Mouse (Mus musculus) stomach, embryonic 14.5 days (tissue): ENCODE measurements around the gene Fam110c. TPM values are rescaled to one million over a fixed set of nuclear protein-coding genes. Genes with fewer than 3 reads are reported as not detected.
"Not testable (repeated sequence)": the region's sequence is repeated elsewhere in the genome, so short reads cannot be mapped to it uniquely, and the experiment has no call there.

Source experiments
- ATAC-seq: fragments of 200-750 bp; cut with Nextera tagmentation; 2 replicates; pipeline ENCODE4 v1.8.0; 2017; ENCODE audit warnings: low read depth, moderate TSS enrichment; ENCODE audit not compliant: insufficient number of reproducible peaks, insufficient read depth, low FRiP score
- H3K27ac ChIP-seq: fragments of 300-500 bp; sonication (generic); 2 replicates; pipeline ENCODE4 v1.5.1; 2014; ENCODE audit warnings: mild to moderate bottlenecking, low read length, moderate library complexity, mixed read lengths
- H3K27me3 ChIP-seq: fragments of 300-500 bp; sonication (generic); 2 replicates; pipeline ENCODE4 v1.6.1; 2014; ENCODE audit warnings: low read length, control low read depth, mixed read lengths; ENCODE audit not compliant: control insufficient read depth, insufficient read depth
- H3K36me3 ChIP-seq: fragments of 300-500 bp; sonication (generic); 2 replicates; pipeline ENCODE4 v1.6.1; 2014; ENCODE audit warnings: mild to moderate bottlenecking, control low read depth, low read length, moderate library complexity, mixed read lengths; ENCODE audit not compliant: control insufficient read depth, insufficient read depth
- H3K4me1 ChIP-seq: fragments of 300-500 bp; sonication (generic); 2 replicates; pipeline ENCODE4 v1.6.1; 2014; ENCODE audit warnings: low read length, control low read depth, mixed read lengths; ENCODE audit not compliant: control insufficient read depth, insufficient read depth
- H3K4me2 ChIP-seq: fragments of 300-500 bp; sonication (generic); replicated peaks from 2 replicates; pipeline ENCODE4 v1.6.1; 2014; ENCODE audit warnings: low read depth, low read length, control low read depth
- H3K4me3 ChIP-seq: fragments of 300-500 bp; sonication (generic); 2 replicates; pipeline ENCODE4 v1.5.1; 2014; ENCODE audit warnings: low read depth, low read length, control low read depth
- H3K9ac ChIP-seq: fragments of 300-500 bp; sonication (generic); replicated peaks from 2 replicates; pipeline ENCODE4 v1.6.1; 2014; ENCODE audit warnings: low read depth, mild to moderate bottlenecking, control low read depth, low read length, moderate library complexity, mixed read lengths
- H3K9me3 ChIP-seq: fragments of 300-500 bp; sonication (generic); 2 replicates; pipeline ENCODE4 v1.6.1; 2016; ENCODE audit warnings: low read depth, low read length, control low read depth; ENCODE audit not compliant: control insufficient read depth
- WGBS: fragments of 180-500 bp; shearing (Covaris S2); extraction: QIAGEN DNeasy Blood & Tissue Kit; methylation state at CpG from one replicate; pipeline ENCODE4 v1.1.7; 2014; 5-methylcytosine and 5-hydroxymethylcytosine counted together
- polyA plus RNA-seq: library from polyadenylated mRNA; unstranded; fragments of >200 nt; fragmentation: Nextera tagmentation; extraction: Ambion mirVana; gene quantifications from 2 replicates; pipeline ENCODE4 v1.2.1, GENCODE M21; 2014

The Fam110c gene
- 6.6 and 7.4 TPM in 2 replicates for polyA plus RNA-seq

GRCm38 (mm10) chr12:31073412-31074354 is at the start of gene Fam110c:
Fam110c (plus strand) TSS chr12:31073861.
- Histone ChIP-seq H3K4me3 (peak within 1 kb of the TSS; percentile 49), H3K4me1 (no peaks in the 10 kb centered on the region), H3K4me2 (peak within 1 kb of the TSS; percentile 92), H3K27ac (no peak within 1 kb of the TSS), H3K9me3 (no peaks in the 10 kb centered on the region), H3K9ac (peak within 1 kb of the TSS; percentile 33), H3K27me3 (peaks cover 18% of the 10 kb centered on the region), H3K36me3 (no peaks in the 10 kb centered on the region)
- WGBS: under 1% methylated on average over 50 of the region's 50 CpGs
- ATAC-seq: peak; percentile 91

GRCm38 (mm10) chr12:31026423-31026822 is 47.2 kb upstream of the Fam110c start:
- Histone ChIP-seq H3K9ac (no peak overlapping the region), H3K27me3 (no peaks in the 10 kb centered on the region), H3K36me3 (no peaks in the 10 kb centered on the region), H3K4me2 (no peak overlapping the region), H3K4me3 (no peak overlapping the region), H3K9me3 (no peaks in the 10 kb centered on the region), H3K27ac (no peak overlapping the region), H3K4me1 (no peaks in the 10 kb centered on the region)
- no peak for ATAC-seq
- 20% methylated on average over 7 of the region's 7 CpGs for WGBS

GRCm38 (mm10) chr12:31052066-31052465 is 21.6 kb upstream of the Fam110c start:
- H3K4me1 ChIP-seq: no peaks in the 10 kb centered on the region
- H3K4me3 ChIP-seq: no peak overlapping the region
- no peak overlapping the region for H3K9ac ChIP-seq
- WGBS: 85% methylated on average over 4 of the region's 4 CpGs
- ATAC-seq: no peak
- H3K36me3 ChIP-seq: no peaks in the 10 kb centered on the region
- H3K9me3 ChIP-seq: no peaks in the 10 kb centered on the region
- H3K4me2 ChIP-seq: no peak overlapping the region
- H3K27me3 ChIP-seq: no peaks in the 10 kb centered on the region
- H3K27ac ChIP-seq: no peak overlapping the region

DNA sequence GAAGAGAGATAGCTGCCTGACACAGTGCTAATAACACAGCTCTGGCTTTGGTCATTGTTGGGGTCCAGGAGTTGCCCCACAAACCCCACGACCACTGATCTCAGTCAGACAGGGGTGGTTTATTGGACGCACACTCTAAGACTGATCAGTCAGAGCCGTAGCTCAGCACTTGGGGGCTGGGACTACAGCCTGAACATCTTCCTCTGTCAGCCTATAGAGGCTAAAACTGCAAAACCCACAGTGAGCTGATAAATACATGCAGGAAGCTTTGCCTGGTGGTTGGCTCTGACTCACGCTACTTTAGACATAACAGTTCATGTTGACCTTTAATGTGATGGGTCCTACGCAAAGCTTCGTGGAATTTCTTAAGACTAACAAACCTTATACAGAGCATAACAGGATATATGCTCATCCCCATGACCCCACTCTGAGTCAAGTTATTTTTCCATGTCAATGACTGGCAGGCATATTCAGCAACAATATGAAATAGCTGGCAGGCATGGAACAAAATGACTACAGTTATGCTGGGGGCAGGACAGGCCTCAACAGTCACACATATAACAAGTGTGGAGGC is 17.3 kb upstream of the Fam110c start:
- H3K27me3 ChIP-seq: no peaks in the 10 kb centered on the region
- H3K36me3 ChIP-seq: no peaks in the 10 kb centered on the region
- H3K9me3 ChIP-seq: no peaks in the 10 kb centered on the region
- no peak overlapping the region for H3K4me3 ChIP-seq
- no peak overlapping the region for H3K9ac ChIP-seq
- WGBS: 52% methylated on average over 6 of the region's 6 CpGs
- 0 out of 2 replicates have a peak, but pooled peaks cover 3% of the 10 kb centered on the region for H3K4me1 ChIP-seq
- H3K4me2 ChIP-seq: no peak overlapping the region
- no peak for ATAC-seq
- H3K27ac ChIP-seq: no peak overlapping the region

GRCm38 (mm10) chr12:31059393-31059853 is 14.2 kb upstream of the Fam110c start:
- Histone ChIP-seq H3K9me3 (no peaks in the 10 kb centered on the region), H3K4me2 (no peak overlapping the region), H3K9ac (no peak overlapping the region), H3K4me3 (no peak overlapping the region), H3K27me3 (no peaks in the 10 kb centered on the region), H3K4me1 (0 out of 2 replicates have a peak, but pooled peaks cover 3% of the 10 kb centered on the region), H3K27ac (no peak overlapping the region), H3K36me3 (no peaks in the 10 kb centered on the region)
- 0 out of 2 replicates have a peak, but pooled peaks have one; percentile 72 for ATAC-seq
- WGBS: 35% methylated on average over 8 of the region's 8 CpGs

DNA sequence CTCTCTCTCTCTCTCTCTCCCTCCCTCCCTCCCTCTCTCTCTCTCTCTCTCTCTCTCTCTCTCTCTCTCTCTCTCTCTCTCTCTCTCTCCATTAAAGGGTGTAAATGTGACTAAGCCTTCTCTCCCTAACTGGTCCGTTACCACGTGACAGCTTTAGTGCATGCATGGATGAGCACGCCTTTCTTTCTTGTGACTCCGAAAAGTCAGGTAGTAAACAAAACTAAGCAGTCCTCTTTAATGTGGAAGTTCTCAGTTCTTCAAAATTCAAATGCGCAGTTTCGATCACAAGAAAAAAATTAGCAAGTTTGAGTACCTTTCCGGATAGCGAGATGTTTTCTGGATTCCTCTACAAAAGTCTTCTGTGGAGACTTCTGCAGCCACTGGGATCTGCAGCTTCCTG is 13.4 kb upstream of the Fam110c start:
- no peaks in the 10 kb centered on the region for H3K36me3 ChIP-seq
- H3K9ac ChIP-seq: no peak overlapping the region
- 0 out of 2 replicates have a peak, but pooled peaks cover 3% of the 10 kb centered on the region for H3K4me1 ChIP-seq
- H3K9me3 ChIP-seq: no peaks in the 10 kb centered on the region
- H3K4me2 ChIP-seq: no peak overlapping the region
- no peak for ATAC-seq
- WGBS: 61% methylated on average over 8 of the region's 8 CpGs
- no peaks in the 10 kb centered on the region for H3K27me3 ChIP-seq
- H3K4me3 ChIP-seq: no peak overlapping the region
- H3K27ac ChIP-seq: no peak overlapping the region

DNA sequence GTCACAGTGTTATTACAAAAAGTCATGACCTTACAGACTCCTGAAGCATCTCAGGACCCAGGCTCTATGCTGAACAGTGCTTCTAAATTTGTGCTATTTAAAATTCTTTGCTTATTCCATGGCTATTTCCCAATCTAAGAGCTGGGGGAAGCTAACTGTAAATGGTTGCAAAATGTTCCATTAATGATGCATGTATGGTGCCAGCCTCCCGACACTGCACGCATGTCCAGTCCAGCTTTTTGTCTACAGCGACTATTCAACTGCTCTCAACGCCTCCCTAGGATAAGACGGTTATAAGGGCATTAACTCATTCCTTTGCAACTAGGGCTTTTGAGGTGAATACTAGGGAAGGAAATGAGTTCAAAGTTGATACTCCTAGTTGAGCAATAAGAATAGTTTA is 2.4 kb upstream of the Fam110c start:
- H3K36me3 ChIP-seq: no peaks in the 10 kb centered on the region

DNA sequence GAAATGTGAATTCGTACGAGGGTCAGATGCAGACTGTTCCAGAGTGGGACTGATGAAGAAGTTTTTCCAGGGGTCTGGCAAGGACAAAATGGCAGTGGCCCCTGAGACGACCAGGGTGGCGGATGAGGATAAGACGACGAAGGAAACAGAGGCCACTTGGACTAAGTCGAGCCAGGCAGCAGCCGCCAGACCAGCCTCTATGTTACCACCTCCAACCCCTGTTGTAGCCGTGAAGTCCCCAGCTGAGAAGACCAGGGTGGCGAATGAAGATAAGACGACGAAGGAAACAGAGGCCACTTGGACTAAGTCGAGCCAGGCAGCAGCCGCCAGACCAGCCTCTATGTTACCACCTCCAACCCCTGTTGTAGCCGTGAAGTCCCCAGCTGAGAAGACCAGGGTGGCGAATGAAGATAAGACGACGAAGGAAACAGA is 710 bp downstream of the Fam110c start:
- 2% methylated on average over 8 of the region's 18 CpGs for WGBS
- not testable (repeated sequence) for H3K4me1 ChIP-seq, H3K36me3 ChIP-seq, H3K9me3 ChIP-seq, H3K27ac ChIP-seq
- 0 out of 2 replicates have a peak, but pooled peaks have one; percentile 4 for ATAC-seq
- peaks cover 18% of the 10 kb centered on the region for H3K27me3 ChIP-seq
- peak overlapping the region; percentile 33 for H3K9ac ChIP-seq
- peak overlapping the region; percentile 92 for H3K4me2 ChIP-seq
- H3K4me3 ChIP-seq: peak overlapping the region; percentile 49

More for the DNA sequence above, 2.4 kb upstream of the Fam110c start:
- Histone ChIP-seq H3K4me1 (no peaks in the 10 kb centered on the region), H3K4me2 (no peak overlapping the region), H3K9me3 (no peaks in the 10 kb centered on the region), H3K9ac (no peak overlapping the region), H3K4me3 (no peak overlapping the region), H3K27ac (no peak overlapping the region), H3K27me3 (peaks cover 18% of the 10 kb centered on the region)
- ATAC-seq: no peak
- WGBS: 81% methylated on average over 5 of the region's 5 CpGs
